Mouse (Mus musculus): Measurements from ENCODE around the gene Taf1b.

Taf1b gene

GRCm38 (mm10) chr12:24552531-24552930 is 54.4 kb downstream of the Taf1b start:
- DNase-seq (ENCODE audit: low spot score), result no peak

- DNase-seq (ENCODE audit: low spot score), result no peak
Measured at GRCm38 (mm10) chr12:24555976-24556375, 57.8 kb downstream of the Taf1b start.

DNA sequence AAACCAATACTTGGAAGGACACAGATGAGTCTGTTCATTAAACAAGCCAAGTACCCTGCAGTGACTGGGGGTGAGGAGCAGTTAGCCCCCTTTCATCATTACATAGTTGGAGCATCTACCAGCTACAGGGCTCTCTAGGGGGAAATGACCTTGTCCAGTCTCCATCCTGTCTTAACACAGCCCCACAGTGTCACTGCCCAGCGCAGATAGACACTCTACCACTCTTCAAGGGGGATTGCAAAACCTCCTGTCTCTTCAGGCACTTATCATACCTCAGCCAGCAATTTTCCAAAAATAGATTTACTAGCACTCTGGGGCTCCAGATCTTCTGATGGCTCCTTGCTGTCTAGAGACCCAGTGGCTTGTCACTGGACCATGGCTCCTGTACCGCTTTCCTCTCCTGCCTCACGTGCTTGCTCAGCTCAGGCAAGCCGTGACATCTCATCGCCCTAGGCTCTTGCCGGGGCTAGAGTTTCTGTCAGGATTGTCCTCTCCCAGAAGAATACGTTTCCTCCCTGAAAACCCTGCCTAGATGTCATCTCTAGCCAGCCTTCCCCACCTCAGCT is 65.3 kb downstream of the Taf1b start:
- DNase-seq (ENCODE audit: low spot score), result no peak

DNA sequence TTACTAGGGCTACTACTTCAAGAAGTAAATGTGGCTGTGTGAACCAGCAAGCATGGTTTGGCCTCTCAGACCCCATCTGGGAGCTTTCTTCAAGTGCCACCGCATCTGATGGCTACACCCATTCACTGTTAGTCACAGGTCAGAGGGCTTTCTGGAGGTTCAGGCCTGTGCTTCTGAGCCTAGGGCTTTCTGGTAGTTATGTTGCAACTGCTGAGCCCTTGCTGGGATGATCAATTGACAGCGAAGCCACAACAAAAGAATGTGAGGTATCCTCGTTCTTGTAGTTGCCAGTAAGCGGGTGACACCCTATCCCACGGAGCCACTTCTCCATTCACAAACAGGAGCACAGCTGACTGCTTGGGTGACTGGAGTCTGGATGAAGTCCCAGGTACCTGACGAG is 67.2 kb downstream of the Taf1b start:
- DNase-seq (ENCODE audit: low spot score), result no peak

DNA sequence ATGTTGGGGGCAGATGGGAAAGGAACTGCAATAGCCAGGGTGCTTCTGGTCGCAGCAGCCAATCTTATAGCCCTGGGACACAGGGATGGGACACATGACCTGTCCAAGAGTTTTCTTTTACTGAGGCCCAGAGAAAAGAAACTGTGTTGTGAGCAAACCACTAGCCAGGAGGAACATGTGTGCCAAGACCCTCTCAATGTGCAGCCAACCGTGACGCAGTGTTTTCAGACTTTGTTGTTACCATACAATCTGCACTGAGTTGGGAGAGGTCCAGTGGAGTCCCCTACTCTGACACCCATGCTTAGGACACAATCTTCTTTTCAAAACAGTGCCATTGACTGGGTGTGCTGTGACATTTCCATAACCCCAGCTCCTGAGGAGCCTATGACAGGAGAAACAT is 69.4 kb downstream of the Taf1b start:
- DNase-seq (ENCODE audit: low spot score), result no peak

DNA sequence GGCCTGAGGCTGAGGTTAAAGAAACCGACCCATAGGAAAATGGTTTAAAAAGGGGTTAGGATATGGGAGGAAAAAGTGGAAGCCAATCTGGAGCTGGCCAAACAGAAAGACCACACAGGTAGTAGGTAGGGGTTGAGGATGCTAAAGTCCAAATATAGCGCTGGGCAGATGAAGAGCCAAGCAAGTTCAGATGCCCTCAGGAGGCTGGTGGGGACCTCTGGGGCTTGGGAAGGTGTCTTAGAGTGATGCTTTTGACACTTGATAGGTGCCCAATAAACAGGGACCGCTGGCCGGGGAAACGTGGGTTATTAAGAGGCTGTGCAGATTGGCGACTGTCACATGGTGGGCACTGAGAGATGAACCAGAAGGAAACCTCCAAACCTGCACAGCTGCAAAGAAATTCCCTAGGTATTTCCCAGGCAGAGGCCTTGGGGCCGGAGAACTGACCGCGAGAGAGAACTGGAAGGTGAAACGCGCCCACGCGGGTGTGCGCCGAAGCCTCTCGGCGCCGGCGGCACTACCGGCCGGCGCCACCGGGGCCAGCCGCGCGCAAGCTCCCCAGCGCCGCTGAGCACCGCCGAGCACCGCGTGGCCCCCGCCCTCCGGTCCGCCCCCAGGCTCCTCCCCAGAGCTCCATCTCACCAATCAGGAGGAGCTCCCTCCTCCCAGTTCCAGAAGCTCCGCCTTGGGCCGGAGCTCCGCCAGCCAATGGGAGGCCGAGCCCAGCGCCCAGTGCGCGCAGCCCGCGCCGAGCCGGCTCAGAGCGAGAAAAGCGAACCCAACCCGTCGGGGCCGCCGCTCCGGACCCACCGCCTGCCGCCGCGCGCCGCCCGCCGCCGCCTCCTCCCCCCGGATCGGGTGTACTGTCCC is 73.6 kb downstream of the Taf1b start, which contains the start of gene Grhl1:
TSS of gene Grhl1 (plus strand) at position 761 of the 870 bp plus-strand sequence.
- DNase-seq (ENCODE audit: low spot score), result peak; percentile 93

GRCm38 (mm10) chr12:24572421-24573274 is 74.5 kb downstream of the Taf1b start:
- no peak for DNase-seq (ENCODE audit: low spot score)

DNA sequence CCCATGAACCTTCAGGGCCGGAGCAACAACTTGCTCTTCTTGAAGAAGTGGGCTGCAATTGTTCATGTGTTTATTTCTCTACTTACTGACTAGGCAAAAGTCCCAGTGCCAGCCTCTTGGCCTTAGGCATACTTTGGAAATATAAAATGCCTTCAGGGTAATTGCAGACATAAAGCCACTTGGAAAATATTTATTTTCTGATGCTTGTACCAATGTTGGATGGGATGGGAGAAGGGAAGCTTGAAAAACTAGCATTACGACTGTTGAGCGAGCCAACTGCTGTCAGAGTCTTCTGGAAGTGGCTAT is 75.1 kb downstream of the Taf1b start:
- DNase-seq (ENCODE audit: low spot score), result peak; percentile 11

DNA sequence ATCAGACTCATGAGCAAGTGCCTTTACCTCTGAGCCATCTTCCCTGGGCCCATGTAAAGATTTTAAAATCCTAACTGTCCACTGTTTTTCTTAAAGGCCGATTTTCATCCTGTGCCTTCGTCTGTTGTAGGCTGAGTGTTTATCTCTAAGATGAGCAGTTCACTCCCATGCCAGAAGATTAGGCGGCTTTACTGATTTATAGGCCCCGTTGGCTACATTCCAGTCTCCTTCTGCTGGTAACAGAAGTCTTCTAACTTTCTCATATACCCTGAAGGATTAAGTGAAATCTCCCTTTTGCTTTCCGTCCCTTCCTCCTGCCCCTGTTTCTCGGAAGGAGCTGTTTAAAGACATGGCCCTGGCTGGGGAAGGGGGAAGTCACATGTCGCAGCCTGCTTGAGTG is 76.7 kb downstream of the Taf1b start:
- DNase-seq (ENCODE audit: low spot score), result no peak

GRCm38 (mm10) chr12:24580452-24580851 is 82.3 kb downstream of the Taf1b start:
- DNase-seq (ENCODE audit: low spot score), result no peak

DNA sequence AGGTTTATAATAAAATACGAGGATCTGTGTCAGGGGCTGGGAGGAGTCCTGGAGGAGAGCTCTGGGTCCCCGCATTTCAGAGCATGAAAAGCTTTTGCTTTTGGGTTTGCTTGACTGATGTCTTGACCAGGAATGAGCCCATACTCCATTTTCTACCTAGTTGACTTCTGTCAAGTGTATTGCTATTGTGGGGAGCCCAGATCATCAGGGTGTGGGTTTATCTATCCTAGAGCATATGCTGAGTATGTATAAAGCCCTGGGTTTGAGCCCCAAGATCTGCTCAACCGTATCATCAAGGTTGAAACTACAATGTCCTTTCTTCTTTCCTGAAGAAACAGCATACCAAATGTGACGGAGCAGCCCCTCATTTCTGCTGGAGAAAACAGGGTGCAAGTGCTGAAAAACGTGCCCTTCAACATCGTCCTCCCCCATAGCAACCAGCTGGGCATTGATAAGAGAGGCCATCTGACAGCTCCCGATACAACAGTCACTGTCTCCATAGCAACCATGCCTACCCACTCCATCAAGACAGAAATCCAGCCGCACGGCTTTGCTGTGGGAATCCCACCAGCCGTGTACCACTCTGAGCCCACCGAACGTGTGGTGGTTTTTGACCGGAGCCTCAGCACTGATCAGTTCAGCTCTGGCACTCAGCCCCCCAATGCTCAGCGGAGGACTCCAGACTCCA is 83.0 kb downstream of the Taf1b start:
- no peak for DNase-seq (ENCODE audit: low spot score)

- DNase-seq (ENCODE audit: low spot score), result no peak
Measured at GRCm38 (mm10) chr12:24583653-24584052, 85.5 kb downstream of the Taf1b start.

GRCm38 (mm10) chr12:24584835-24585234 is 86.7 kb downstream of the Taf1b start:
- DNase-seq (ENCODE audit: low spot score), result no peak

- no peak for DNase-seq (ENCODE audit: low spot score)
Measured at GRCm38 (mm10) chr12:24586193-24586592, 88.0 kb downstream of the Taf1b start.

DNA sequence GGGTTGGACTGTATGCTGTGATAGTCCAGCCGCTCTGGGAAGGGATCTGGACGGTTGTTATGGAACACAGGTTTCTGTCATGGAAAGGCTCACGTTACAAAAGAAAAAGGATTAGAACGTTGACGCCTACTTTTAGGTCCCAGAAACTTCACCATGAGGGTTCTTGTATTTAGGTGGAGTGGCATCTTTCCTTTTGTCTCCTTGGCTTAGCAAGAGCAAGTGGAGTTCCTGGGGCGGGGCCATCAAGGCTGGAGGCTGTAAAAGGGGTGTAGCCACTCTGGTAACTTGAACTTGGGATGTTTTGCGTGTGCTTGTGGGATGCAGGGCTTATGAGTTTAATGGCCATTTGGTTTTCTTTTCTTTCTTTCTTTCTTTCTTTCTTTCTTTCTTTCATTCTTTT is 92.2 kb downstream of the Taf1b start:
- no peak for DNase-seq (ENCODE audit: low spot score)

DNA sequence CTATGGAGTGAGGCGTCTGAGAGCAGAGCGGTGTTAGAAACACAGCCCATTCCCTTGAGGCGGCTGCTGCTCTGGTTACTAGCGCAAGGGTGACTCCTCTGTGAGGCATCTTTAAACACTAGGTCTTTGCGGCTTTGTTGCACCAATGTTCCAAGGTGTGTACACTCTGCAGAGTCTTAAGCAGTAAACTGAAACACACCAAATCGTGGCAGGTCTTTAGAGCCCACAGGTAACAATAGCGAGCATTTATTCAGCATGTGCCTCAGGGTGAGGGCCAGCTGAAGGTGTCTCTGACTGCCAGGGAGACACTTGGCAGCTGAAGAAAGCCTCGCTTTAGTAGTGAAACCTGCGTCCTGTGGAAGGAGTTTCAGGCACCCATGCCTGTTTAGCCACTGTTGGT is 93.9 kb downstream of the Taf1b start:
- no peak for DNase-seq (ENCODE audit: low spot score)

DNA sequence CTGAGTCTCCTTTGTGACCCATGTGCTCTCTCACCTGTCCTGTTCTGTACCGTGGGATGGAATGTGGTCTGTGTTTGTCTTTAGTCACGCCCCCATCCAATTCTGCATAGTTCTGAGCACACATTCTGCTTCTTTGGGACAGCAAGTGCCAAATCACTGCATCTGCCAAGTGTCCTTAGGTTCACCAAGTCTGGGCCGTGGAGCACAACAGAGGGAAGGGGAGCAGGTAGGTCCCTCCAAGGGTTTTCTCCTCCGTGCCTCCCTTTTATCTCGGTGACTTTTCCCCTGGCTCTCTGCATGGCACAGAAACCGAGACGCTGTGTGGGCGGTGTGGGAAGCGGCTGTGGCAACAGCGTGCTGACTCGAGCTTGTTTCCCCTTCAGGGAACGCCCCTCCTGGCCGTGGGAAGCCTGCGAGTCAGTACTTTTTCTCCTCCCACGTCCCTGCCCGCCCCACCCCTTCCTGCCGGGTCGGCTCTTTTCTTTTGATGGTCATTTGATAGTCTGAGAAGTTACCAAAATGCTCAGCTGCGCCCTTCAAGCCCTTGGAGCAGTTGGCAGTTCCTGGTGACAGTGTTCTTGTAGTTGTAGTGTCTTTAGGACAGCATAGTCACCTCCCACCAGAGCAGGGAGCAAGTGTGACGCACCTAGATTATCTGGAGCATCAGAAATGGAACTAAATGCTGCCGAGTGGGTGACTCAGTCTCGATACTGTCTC is 95.0 kb downstream of the Taf1b start:
- peak; percentile 23 for DNase-seq (ENCODE audit: low spot score)

DNA sequence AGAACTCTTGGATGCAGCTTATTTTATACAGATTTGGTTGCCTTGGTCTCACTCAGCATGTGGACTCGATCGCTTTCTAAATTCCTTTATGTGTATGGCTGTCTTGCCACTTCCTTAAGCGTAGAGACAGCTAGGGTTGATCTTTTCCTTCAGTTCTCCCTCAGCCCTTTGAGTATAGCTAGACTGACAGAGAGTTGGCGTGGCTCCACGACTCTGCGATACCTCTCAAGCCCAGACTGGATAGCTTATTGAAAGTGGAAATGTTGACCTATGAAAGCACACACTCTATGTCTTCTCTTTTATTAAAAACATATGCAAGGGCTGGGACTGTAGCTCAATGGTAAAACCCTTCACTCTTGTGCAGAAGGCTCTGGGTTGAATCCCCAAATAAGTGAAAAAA is 99.2 kb downstream of the Taf1b start:
- no peak for DNase-seq (ENCODE audit: low spot score)

GRCm38 (mm10) chr12:24599366-24599895 is 101.3 kb downstream of the Taf1b start:
- no peak for DNase-seq (ENCODE audit: low spot score)

- no peak for DNase-seq (ENCODE audit: low spot score)
Measured at GRCm38 (mm10) chr12:24600074-24600473, 101.9 kb downstream of the Taf1b start.

DNA sequence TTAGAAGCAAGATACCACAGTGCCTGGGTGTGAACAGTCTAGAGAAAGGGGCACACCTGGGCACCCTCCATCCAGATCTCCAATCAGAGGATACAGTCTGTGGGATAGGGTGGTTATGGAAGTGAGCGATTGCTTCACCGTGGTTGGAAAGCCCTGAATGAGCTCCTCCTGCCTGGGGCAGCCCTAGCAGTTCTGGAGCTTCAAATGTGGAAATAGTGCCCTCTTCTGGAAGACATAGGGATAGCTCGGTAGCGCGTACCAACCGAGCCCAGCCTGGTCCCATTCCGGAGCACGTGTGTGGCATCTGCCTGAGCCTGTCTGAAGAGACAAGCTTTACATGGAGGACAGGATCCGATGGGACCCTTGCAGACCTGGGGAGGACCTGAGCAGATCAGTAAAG is 102.6 kb downstream of the Taf1b start:
- DNase-seq (ENCODE audit: low spot score), result peak; percentile 85
